Mouse (Mus musculus) embryonic facial prominence, embryonic 10.5 days (tissue): ENCODE data around the gene Erbb4. TPM values are rescaled to one million over a fixed set of nuclear protein-coding genes. Genes with fewer than 3 reads are reported as not detected.

Experiments
- DNase-seq: peaks from one replicate; pipeline ENCODE4 v3.0.0-alpha.2; 2017; ENCODE audit warnings: low spot score
- H3K27ac ChIP-seq: fragments of 300-500 bp; sonication (generic); replicated peaks from 2 replicates; pipeline ENCODE4 v1.5.1; 2016; ENCODE audit warnings: mild to moderate bottlenecking
- H3K27me3 ChIP-seq: fragments of 300-500 bp; sonication (generic); replicated peaks from 2 replicates; pipeline ENCODE4 v1.6.1; 2016; ENCODE audit warnings: low read depth, mild to moderate bottlenecking; ENCODE audit not compliant: poor library complexity, severe bottlenecking
- H3K36me3 ChIP-seq: fragments of 300-500 bp; sonication (generic); replicated peaks from 2 replicates; pipeline ENCODE4 v1.6.1; 2016; ENCODE audit warnings: mild to moderate bottlenecking, moderate library complexity
- H3K4me1 ChIP-seq: fragments of 300-500 bp; sonication (generic); 2 replicates; pipeline ENCODE4 v1.6.1; 2016
- H3K4me3 ChIP-seq: fragments of 300-500 bp; sonication (generic); 2 replicates; pipeline ENCODE4 v1.5.1; 2016; ENCODE audit warnings: mild to moderate bottlenecking, moderate library complexity
- H3K9me3 ChIP-seq: fragments of 300-500 bp; sonication (generic); 2 replicates; pipeline ENCODE4 v1.6.1; 2016; ENCODE audit warnings: mild to moderate bottlenecking
- WGBS: fragments of 180-500 bp; shearing (Covaris S2); methylation state at CpG from one replicate; pipeline ENCODE4 v1.1.7; 2016; 5-methylcytosine and 5-hydroxymethylcytosine counted together
- polyA plus RNA-seq: library from polyadenylated mRNA; unstranded; fragments of >200 nt; fragmentation: Nextera tagmentation; extraction: Ambion mirVana; gene quantifications from 2 replicates; pipeline ENCODE4 v1.2.1, GENCODE M21; 2016

The Erbb4 gene
- polyA plus RNA-seq, 1 experiment from 2014 or later, result 0.85 TPM

GRCm38 (mm10) chr1:68178580-68178979, 929.3 kb downstream of the Erbb4 start:
- Histone ChIP-seq H3K27ac (no peak overlapping the region), H3K4me1 (no peaks in the 10 kb centered on the region), H3K36me3 (no peaks in the 10 kb centered on the region), H3K4me3 (no peak overlapping the region), H3K27me3 (no peaks in the 10 kb centered on the region), H3K9me3 (no peaks in the 10 kb centered on the region)
- WGBS, result 44% methylated on average over 3 of the region's 3 CpGs
- DNase-seq, result no peak

GRCm38 (mm10) chr1:68155253-68155652, 952.6 kb downstream of the Erbb4 start:
- no peak for DNase-seq
- 62% methylated on average over 1 of the region's 1 CpGs for WGBS

GRCm38 (mm10) chr1:68150572-68150971, 957.3 kb downstream of the Erbb4 start:
- DNase-seq, result no peak
- 90% methylated on average over 2 of the region's 2 CpGs for WGBS

More at GRCm38 (mm10) chr1:68155253-68155652, 952.6 kb downstream of the Erbb4 start:
- Histone ChIP-seq H3K9me3 (no peaks in the 10 kb centered on the region), H3K27me3 (no peaks in the 10 kb centered on the region), H3K4me1 (no peaks in the 10 kb centered on the region), H3K4me3 (no peak overlapping the region), H3K27ac (no peak overlapping the region), H3K36me3 (no peaks in the 10 kb centered on the region)

GRCm38 (mm10) chr1:68142562-68143350, 965.1 kb downstream of the Erbb4 start:
- no peak overlapping the region for H3K4me3 ChIP-seq
- WGBS, result 79% methylated on average over 7 of the region's 7 CpGs
- DNase-seq, result no peak
- no peaks in the 10 kb centered on the region for H3K4me1 ChIP-seq
- no peak overlapping the region for H3K27ac ChIP-seq
- no peaks in the 10 kb centered on the region for H3K27me3 ChIP-seq
- no peaks in the 10 kb centered on the region for H3K36me3 ChIP-seq
- H3K9me3 ChIP-seq, result no peaks in the 10 kb centered on the region

More at GRCm38 (mm10) chr1:68150572-68150971, 957.3 kb downstream of the Erbb4 start:
- Histone ChIP-seq H3K27me3 (no peaks in the 10 kb centered on the region), H3K36me3 (no peaks in the 10 kb centered on the region), H3K27ac (no peak overlapping the region), H3K9me3 (no peaks in the 10 kb centered on the region), H3K4me3 (no peak overlapping the region), H3K4me1 (no peaks in the 10 kb centered on the region)

GRCm38 (mm10) chr1:68134943-68135342, 972.9 kb downstream of the Erbb4 start:
- no peaks in the 10 kb centered on the region for H3K27me3 ChIP-seq
- no peak overlapping the region for H3K27ac ChIP-seq
- no peaks in the 10 kb centered on the region for H3K9me3 ChIP-seq
- H3K4me1 ChIP-seq, result no peaks in the 10 kb centered on the region
- H3K4me3 ChIP-seq, result no peak overlapping the region
- no peak for DNase-seq
- no peaks in the 10 kb centered on the region for H3K36me3 ChIP-seq

- Histone ChIP-seq H3K9me3 (no peaks in the 10 kb centered on the region), H3K4me3 (no peak overlapping the region), H3K4me1 (no peaks in the 10 kb centered on the region), H3K27ac (no peak overlapping the region), H3K27me3 (no peaks in the 10 kb centered on the region), H3K36me3 (no peaks in the 10 kb centered on the region)
- WGBS, result 87% methylated on average over 2 of the region's 2 CpGs
- no peak for DNase-seq
Observed at GRCm38 (mm10) chr1:68134450-68134849, 973.4 kb downstream of the Erbb4 start.

GRCm38 (mm10) chr1:68123541-68123940, 984.3 kb downstream of the Erbb4 start:
- H3K27me3 ChIP-seq, result no peaks in the 10 kb centered on the region
- no peak overlapping the region for H3K4me3 ChIP-seq
- DNase-seq, result no peak
- no peak overlapping the region for H3K27ac ChIP-seq
- H3K36me3 ChIP-seq, result no peaks in the 10 kb centered on the region
- WGBS, result 90% methylated on average over 2 of the region's 2 CpGs
- no peaks in the 10 kb centered on the region for H3K4me1 ChIP-seq
- no peaks in the 10 kb centered on the region for H3K9me3 ChIP-seq

- Histone ChIP-seq H3K27me3 (no peaks in the 10 kb centered on the region), H3K27ac (no peak overlapping the region), H3K4me3 (no peak overlapping the region), H3K36me3 (no peaks in the 10 kb centered on the region), H3K9me3 (no peaks in the 10 kb centered on the region), H3K4me1 (no peaks in the 10 kb centered on the region)
- 79% methylated on average over 7 of the region's 7 CpGs for WGBS
- no peak for DNase-seq
Observed at GRCm38 (mm10) chr1:68120364-68120763, 987.5 kb downstream of the Erbb4 start.

- no peak overlapping the region for H3K27ac ChIP-seq
- no peaks in the 10 kb centered on the region for H3K36me3 ChIP-seq
- no peak overlapping the region for H3K4me3 ChIP-seq
- H3K4me1 ChIP-seq, result no peaks in the 10 kb centered on the region
- WGBS, result 84% methylated on average over 5 of the region's 5 CpGs
- no peaks in the 10 kb centered on the region for H3K9me3 ChIP-seq
- no peaks in the 10 kb centered on the region for H3K27me3 ChIP-seq
- no peak for DNase-seq
Observed at GRCm38 (mm10) chr1:68115721-68116120, 992.1 kb downstream of the Erbb4 start.

GRCm38 (mm10) chr1:68106543-68106860, 1001.4 kb downstream of the Erbb4 start:
- DNase-seq, result peak; percentile 28
- Histone ChIP-seq H3K9me3 (no peaks in the 10 kb centered on the region), H3K4me1 (no peaks in the 10 kb centered on the region), H3K36me3 (no peaks in the 10 kb centered on the region), H3K4me3 (no peak overlapping the region), H3K27me3 (no peaks in the 10 kb centered on the region), H3K27ac (no peak overlapping the region)
- 72% methylated on average over 3 of the region's 3 CpGs for WGBS

GRCm38 (mm10) chr1:68105834-68106542, 1001.9 kb downstream of the Erbb4 start:
- H3K27ac ChIP-seq, result no peak overlapping the region
- no peaks in the 10 kb centered on the region for H3K27me3 ChIP-seq
- no peak for DNase-seq
- no peaks in the 10 kb centered on the region for H3K4me1 ChIP-seq
- no peaks in the 10 kb centered on the region for H3K9me3 ChIP-seq
- 74% methylated on average over 7 of the region's 7 CpGs for WGBS
- H3K4me3 ChIP-seq, result no peak overlapping the region
- no peaks in the 10 kb centered on the region for H3K36me3 ChIP-seq

- H3K4me1 ChIP-seq, result no peaks in the 10 kb centered on the region
- 57% methylated on average over 1 of the region's 1 CpGs for WGBS
- no peak for DNase-seq
- no peaks in the 10 kb centered on the region for H3K9me3 ChIP-seq
- no peak overlapping the region for H3K4me3 ChIP-seq
- no peaks in the 10 kb centered on the region for H3K36me3 ChIP-seq
- H3K27ac ChIP-seq, result no peak overlapping the region
- H3K27me3 ChIP-seq, result no peaks in the 10 kb centered on the region
Observed at GRCm38 (mm10) chr1:68089623-68090022, 1018.2 kb downstream of the Erbb4 start.

- Histone ChIP-seq H3K9me3 (no peaks in the 10 kb centered on the region), H3K27me3 (no peaks in the 10 kb centered on the region), H3K4me3 (no peak overlapping the region), H3K27ac (no peak overlapping the region), H3K4me1 (no peaks in the 10 kb centered on the region), H3K36me3 (no peaks in the 10 kb centered on the region)
- 74% methylated on average over 4 of the region's 4 CpGs for WGBS
- no peak for DNase-seq
Observed at GRCm38 (mm10) chr1:68056494-68056893, 1051.4 kb downstream of the Erbb4 start.
